Mouse (Mus musculus) brain, embryonic 14.5 days (tissue): ENCODE results near the gene Hist1h2ah.

Experiments
- CTCF ChIP-seq: fragments of 200-500 bp; IDR thresholded peaks from 2 replicates; pipeline ENCODE4 v1.5.1; 2012; ENCODE audit warnings: inconsistent platforms, mild to moderate bottlenecking, moderate library complexity, borderline replicate concordance; ENCODE audit not compliant: insufficient read depth, insufficient read length; ENCODE audit errors: extremely low read depth
- POLR2A ChIP-seq: fragments of 200-500 bp; IDR thresholded peaks from 2 replicates; pipeline ENCODE4 v1.6.1; 2012; ENCODE audit warnings: mild to moderate bottlenecking, inconsistent platforms, borderline replicate concordance; ENCODE audit not compliant: poor library complexity, insufficient read depth, insufficient read length, severe bottlenecking; ENCODE audit errors: extremely low read depth

DNA sequence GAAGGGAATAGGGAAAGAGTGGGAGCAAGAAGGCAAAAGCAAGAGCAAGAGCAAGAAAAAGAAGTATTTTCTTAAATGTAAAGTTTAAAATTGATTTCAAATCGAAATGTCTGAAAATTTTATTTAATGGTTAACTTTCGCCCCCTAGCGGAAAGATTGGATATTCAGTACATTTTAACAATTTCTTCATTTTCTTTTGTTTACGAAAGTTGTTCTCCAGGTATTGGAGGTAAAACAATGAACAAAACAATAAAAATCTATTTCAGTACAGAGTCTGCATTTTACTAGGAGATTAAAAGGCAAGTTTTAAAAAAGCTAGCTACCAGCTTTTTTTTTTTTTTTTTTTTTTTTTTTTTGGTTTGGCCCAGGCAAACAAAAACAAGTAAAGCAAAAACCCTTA is 4.9 kb downstream of the Hist1h2ah start:
- TF ChIP-seq POLR2A (no peak), CTCF (peak; percentile 34; the same call in 1 of the 2 replicates)
